Mouse (Mus musculus) right cerebral cortex, adult 2 months (tissue): Measurements from ENCODE around the gene Cntln.

Source experiments
- DNase-seq, 2 experiments: peaks; one replicate each; pipeline ENCODE4 v3.0.0; 2021 to 2022; ENCODE audit warnings: low spot score in 2 of 2

The Cntln gene

DNA sequence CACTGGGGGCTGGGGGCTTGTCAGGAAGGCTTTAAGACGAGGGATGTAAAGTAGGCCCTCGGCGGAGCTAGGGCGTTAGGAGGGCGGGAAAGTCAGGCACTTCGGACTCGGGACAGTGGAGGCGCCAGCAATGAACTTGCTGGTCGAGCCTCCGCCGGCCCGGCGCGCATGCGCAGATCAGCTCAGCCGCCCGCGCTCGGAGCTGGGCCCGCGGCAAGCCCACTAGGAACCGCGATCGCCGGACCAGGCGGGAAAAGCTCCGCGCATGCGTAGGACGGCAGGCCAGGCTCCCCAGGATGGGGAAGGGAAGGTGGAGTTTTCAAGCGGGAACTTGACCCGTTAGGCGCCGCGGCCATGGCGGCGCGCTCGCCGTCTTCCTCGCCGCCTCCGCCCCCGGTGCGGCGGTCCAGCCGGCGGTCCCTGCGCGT, at the start of gene Cntln:
Gene Cntln, plus strand, starts transcription at position 199 of the 428 bp plus-strand sequence.
- DNase-seq, result peak; percentile 87 to 92

- DNase-seq, result peak; percentile 12 to 18
Observed at GRCm38 (mm10) chr4:84836979-84837378, 47.1 kb upstream of the Cntln start.

GRCm38 (mm10) chr4:84838545-84838944, 45.6 kb upstream of the Cntln start:
- no peak for DNase-seq

- no peak for DNase-seq
Observed at GRCm38 (mm10) chr4:84839466-84839865, 44.6 kb upstream of the Cntln start.

GRCm38 (mm10) chr4:84857588-84857987, 26.5 kb upstream of the Cntln start:
- no peak for DNase-seq

GRCm38 (mm10) chr4:84876347-84876746, 7.8 kb upstream of the Cntln start:
- DNase-seq, result peak; percentile 69 to 71

- no peak for DNase-seq
Observed at GRCm38 (mm10) chr4:84883646-84884045, 463 bp upstream of the Cntln start.

GRCm38 (mm10) chr4:84884539-84885270, 596 bp downstream of the Cntln start:
- DNase-seq, result peak; percentile 23 to 39

- no peak for DNase-seq
Observed at GRCm38 (mm10) chr4:84885271-84885540, 1.1 kb downstream of the Cntln start.

DNA sequence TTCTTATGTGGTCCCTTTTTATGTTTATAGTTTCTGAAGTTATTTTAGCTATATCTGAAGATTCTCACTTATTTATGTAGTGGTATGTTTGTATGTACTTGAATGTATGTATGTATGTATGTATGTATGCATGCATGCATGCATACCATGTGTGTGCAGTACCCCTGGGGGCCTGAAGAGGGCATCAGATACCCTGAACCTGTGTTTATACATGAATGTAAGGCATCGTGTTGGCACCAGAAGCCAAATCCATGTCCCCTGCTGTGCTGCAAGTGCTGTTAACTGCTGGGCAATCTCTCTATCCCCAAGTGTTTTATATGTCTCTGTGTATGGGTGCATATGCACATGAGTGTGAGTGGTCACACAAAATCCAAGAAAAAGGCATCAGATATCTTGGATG, 34.3 kb downstream of the Cntln start:
- no peak for DNase-seq

DNA sequence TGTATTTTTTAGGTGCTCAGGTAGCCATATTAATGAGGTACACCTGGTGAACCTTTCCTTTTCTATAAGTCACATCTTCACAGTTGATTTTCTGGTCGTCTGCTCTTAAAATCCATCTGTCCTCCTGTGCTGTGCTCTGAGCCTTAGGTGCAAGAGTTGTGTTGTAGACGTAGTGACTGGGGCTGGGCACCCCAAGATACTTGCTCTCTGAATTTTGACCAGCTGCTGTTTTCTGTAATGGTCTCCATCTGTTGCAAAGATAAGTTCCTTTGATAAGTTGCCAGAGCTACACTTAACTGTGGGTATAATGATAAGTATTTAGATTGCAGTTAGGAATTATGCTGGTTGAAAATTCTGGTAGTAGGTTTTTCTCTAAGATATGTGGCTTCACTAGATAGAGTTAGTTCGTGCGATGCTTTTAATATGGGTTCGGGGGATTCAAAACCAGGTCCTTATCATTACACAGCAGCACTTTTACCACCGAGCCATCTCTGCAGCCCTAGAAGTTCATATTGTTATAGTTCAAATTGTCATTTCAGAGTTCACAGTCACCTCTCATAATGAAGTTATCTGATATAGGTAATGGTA, 50.3 kb downstream of the Cntln start:
- no peak for DNase-seq

DNA sequence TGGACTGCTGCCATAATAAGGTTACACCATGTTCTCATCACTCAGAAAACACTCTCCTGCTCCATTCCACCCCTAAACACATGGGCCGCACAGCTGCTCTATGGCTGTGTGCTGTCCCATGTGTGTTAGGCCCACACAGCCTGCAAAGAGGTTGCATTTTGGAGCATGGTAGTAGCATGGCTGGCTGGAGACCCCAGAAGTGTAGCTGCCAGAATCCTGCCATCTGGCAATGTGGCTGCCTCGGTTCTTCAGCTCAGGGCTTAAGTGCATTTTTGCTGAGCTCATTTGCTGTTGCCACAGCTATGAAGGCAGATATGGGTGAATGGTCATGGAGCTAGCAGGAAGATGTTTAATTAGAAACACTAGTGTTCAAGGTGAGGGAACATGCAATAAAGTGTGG, 58.0 kb downstream of the Cntln start:
- no peak for DNase-seq

- no peak for DNase-seq
Observed at GRCm38 (mm10) chr4:84942651-84943050, 58.5 kb downstream of the Cntln start.

- no peak for DNase-seq
Observed at GRCm38 (mm10) chr4:84944100-84944499, 60.0 kb downstream of the Cntln start.

GRCm38 (mm10) chr4:84946450-84946849, 62.3 kb downstream of the Cntln start:
- DNase-seq, result no peak

DNA sequence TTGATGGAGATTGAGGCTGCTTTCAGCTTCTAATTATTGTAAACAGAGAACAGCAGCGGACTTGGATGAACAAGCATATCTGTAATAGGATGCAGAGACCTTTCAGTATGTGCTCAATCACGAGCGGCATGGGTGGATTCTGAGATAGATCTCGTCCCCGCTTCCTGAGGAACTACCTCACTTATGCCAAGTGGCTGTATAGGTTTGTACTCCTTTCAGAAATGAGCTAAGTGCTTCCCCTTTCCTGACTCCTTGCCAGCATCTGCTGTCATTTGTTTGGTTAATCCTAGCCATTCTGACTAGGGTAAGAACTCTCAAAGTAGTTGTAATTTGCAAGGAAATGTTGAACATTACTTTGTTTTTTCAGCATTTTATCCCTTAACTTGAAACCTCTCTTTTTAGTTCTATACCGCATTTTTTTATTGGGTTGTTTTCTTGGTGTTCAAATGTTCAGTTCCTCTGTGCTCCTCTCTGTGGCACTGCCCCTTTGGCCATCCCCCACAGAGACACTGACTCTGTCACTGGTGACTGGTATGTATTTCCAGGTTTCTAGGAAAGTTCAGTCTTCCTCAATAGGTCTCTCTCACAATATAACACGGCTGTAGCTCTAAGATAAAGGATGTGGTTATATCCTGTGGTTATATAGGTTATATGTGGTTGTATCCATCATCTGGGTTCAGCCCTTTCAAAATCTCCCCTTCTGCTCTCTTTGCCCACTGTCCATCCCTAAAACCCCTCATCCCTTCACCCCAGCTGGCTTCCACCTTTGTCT, 93.0 kb downstream of the Cntln start:
- no peak for DNase-seq

DNA sequence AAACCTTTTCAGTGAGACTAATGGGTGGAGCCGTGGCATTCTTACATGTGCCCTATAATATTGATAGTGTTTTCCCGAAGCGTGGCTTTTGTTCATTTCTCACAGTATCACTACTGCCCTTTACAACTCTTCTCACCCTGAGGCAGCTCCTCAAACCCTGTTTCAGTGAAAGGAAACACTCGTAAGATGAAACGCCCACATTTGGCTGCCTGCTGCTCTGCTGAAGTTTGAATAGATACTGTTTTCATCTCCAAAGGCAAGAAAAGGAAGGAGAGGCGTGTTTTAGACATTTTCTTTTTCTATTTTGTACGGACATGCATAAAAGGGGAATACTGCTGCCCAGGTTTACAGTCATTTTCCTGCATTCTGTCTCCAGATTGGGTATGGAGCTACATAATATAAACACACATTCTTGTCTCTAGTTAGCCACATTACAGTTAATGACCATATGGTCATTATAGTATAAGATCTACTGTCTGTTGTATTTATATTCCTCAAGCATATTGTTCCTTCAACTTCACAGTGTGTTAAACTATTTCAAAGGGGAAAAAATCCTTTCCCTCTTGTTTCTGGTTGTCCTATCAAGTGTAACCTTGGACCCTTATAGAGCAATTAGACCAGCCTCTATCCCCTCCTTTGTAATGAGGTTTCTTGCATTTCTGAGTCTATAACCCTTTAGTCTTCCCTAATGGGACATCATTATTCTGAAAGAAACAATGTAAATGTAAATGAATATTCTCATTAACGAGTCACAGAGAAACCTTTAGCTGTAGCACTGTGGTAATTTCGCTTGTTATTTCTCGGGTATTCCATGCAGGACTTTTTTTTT, 111.6 kb downstream of the Cntln start:
- peak; percentile 40 to 42 for DNase-seq

DNA sequence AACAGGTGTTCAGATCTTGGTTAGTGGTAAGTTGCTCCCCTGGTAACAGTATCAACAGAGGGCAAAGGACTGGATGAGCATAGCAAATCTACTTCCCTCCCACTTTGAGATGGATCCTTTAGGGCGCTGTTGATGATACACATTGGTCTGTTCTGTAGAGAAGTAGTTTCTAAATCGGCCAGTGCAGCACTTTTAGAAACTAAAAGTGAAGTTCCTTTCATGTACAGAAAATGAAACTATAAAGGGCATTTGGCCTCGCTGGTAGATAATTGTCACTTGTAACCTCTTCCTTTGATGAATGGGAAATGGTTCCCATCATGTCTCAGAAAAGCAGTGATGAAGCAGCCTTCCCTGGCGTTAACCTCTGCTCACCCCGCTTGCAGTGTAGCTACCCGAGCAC, 121.5 kb downstream of the Cntln start:
- DNase-seq, result no peak

DNA sequence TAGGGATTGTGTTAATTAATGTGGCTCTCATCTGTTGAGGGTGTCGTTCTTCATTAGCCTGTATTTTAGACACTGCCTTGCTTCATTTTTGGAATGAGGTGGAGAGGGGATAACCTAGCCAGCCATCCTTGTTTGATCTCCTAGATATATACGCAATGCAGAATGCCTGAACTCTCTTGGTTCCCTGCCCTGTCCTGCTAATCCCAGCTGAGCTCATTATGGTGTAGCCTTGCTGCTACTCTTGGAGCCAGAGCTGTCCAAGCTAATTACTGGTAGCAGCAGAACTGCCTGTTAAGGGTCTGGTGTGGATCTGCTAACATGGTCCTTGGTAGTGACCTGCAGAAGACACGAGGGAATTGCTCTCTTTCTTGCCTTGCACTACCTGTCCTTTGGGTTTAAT, 122.7 kb downstream of the Cntln start:
- no peak for DNase-seq

GRCm38 (mm10) chr4:85010846-85011245, 126.7 kb downstream of the Cntln start:
- DNase-seq, result no peak

- no peak for DNase-seq
Observed at GRCm38 (mm10) chr4:85045748-85046147, 161.6 kb downstream of the Cntln start.

- no peak for DNase-seq
Observed at GRCm38 (mm10) chr4:85049933-85050553, 165.9 kb downstream of the Cntln start.
